Mouse (Mus musculus) embryonic facial prominence, embryonic 11.5 days (tissue): ENCODE measurements at regions not wholly inside any gene's neighbourhood (a gene's known extent, or its start where the extent isn't known, plus 50 kb on each side); places are given as distances from the start of the nearest gene placed in this dataset.
A peak's percentile ranks its signal among the peaks of the same experiment; 100 is the strongest.

Source experiments
- ATAC-seq: fragments of 200-750 bp; cut with Nextera tagmentation; replicated peaks from 2 replicates; pipeline ENCODE4 v1.8.0; 2017; ENCODE audit warnings: low read depth; ENCODE audit not compliant: insufficient number of reproducible peaks, low FRiP score, low TSS enrichment
- DNase-seq: peaks from one replicate; pipeline ENCODE4 v3.0.0-alpha.2; 2015; ENCODE audit warnings: low spot score
- H3K27ac ChIP-seq: fragments of 300-500 bp; sonication (generic); replicated peaks from 2 replicates; pipeline ENCODE4 v1.5.1; 2014; ENCODE audit warnings: mild to moderate bottlenecking, low read depth, low read length, control low read depth
- H3K27me3 ChIP-seq: fragments of 300-500 bp; sonication (generic); 2 replicates; pipeline ENCODE4 v1.6.1; 2014; ENCODE audit warnings: mild to moderate bottlenecking, low read length, moderate library complexity, mixed read lengths; ENCODE audit not compliant: control insufficient read depth, insufficient read depth
- H3K36me3 ChIP-seq: fragments of 300-500 bp; sonication (generic); replicated peaks from 2 replicates; pipeline ENCODE4 v1.6.1; 2014; ENCODE audit warnings: low read depth, mild to moderate bottlenecking, low read length, moderate library complexity, mixed read lengths; ENCODE audit not compliant: control insufficient read depth, insufficient read depth
- H3K4me1 ChIP-seq: fragments of 300-500 bp; sonication (generic); 2 replicates; pipeline ENCODE4 v1.6.1; 2014; ENCODE audit warnings: low read length, mixed read lengths; ENCODE audit not compliant: control insufficient read depth, insufficient read depth
- H3K4me2 ChIP-seq: fragments of 300-500 bp; sonication (generic); 2 replicates; pipeline ENCODE4 v1.6.1; 2014; ENCODE audit warnings: low read depth, mild to moderate bottlenecking, control low read depth, low read length, moderate library complexity
- H3K4me3 ChIP-seq: fragments of 300-500 bp; sonication (generic); 2 replicates; pipeline ENCODE4 v1.5.1; 2014; ENCODE audit warnings: low read depth, low read length, control low read depth
- H3K9ac ChIP-seq: fragments of 300-500 bp; sonication (generic); replicated peaks from 2 replicates; pipeline ENCODE4 v1.6.1; 2014; ENCODE audit warnings: mild to moderate bottlenecking, control low read depth, low read length
- H3K9me3 ChIP-seq: fragments of 300-500 bp; sonication (generic); replicated peaks from 2 replicates; pipeline ENCODE4 v1.6.1; 2016; ENCODE audit warnings: mild to moderate bottlenecking, low read length, inconsistent platforms, mixed read lengths; ENCODE audit not compliant: control insufficient read depth
- WGBS: fragments of 180-500 bp; shearing (Covaris S2); extraction: QIAGEN DNeasy Blood & Tissue Kit; methylation state at CpG from one replicate; pipeline ENCODE4 v1.1.7; 2014; 5-methylcytosine and 5-hydroxymethylcytosine counted together

DNA sequence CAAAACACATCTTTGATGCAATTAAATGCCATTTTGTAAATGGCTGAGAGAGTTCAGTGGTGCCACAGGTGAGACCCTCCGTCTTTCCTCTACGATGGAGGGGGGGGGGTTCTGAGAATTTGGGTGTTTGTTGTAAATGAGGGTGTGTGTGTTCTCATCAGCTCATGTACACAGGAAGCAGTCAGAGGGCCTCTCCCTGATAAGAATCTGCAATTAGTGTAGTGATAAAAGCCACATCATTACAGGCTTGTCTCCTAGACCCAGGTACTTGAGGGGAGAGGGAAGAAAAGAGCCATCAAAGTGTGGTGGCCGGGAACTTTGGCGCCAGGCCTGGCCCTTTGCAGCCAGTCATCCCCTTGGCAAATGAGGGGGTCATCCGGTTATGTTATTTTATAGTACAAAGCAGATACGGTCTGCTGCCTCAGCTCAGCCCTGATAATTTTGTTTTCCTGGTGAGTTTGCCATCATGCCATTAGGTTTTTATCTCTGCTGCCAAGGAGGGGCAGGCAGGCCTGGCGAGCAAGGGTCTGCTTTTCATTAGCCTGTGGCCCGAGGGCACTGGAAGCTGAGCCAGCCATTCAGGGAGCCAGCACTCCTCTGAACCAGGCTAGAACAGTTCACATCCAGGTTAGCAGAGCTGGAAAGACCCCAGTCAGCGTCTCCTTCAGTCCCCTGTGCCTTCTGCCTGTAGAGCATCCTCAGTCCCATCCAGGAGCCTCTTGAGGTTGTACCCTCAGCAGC, 59.7 kb downstream of the H2al1j start:
- Histone ChIP-seq H3K9me3 (no peaks in the 10 kb centered on the region), H3K9ac (no peak overlapping the region), H3K4me1 (no peaks in the 10 kb centered on the region), H3K36me3 (no peaks in the 10 kb centered on the region), H3K27me3 (no peaks in the 10 kb centered on the region; the same call in 1 of the 2 replicates), H3K4me2 (no peak overlapping the region), H3K27ac (no peak overlapping the region), H3K4me3 (no peak overlapping the region)
- DNase-seq = peak; percentile 68
- 40% methylated on average over 9 of the region's 9 CpGs for WGBS
- 0 out of 2 replicates have a peak, but pooled peaks have one; percentile 39 for ATAC-seq

DNA sequence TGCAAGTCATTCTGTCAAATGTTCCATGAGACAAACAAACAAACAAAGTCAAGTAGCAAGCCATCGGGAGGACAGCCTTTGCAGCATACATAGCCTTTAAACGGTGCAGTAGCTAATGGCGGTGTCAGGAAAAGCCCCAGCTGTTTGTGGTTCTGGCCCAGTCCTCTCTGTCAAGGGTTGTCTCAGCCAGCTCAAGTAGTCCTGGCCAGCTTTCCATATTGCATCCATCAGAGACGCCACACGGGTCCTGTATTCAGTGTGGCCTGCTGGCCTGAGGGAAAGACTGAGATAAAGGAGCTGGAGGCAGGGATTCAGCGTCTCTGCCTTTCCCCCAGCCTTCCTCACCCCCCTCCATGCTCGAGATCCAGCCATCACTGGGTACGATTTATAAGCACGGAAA, 61.2 kb downstream of the H2al1j start:
- no peak overlapping the region for H3K27ac ChIP-seq
- no peak overlapping the region for H3K9ac ChIP-seq
- no peaks in the 10 kb centered on the region for H3K4me1 ChIP-seq
- 65% methylated on average over 9 of the region's 9 CpGs for WGBS
- no peaks in the 10 kb centered on the region for H3K36me3 ChIP-seq
- no peak for DNase-seq
- H3K4me2 ChIP-seq = no peak overlapping the region
- ATAC-seq = no peak
- H3K4me3 ChIP-seq = no peak overlapping the region
- H3K27me3 ChIP-seq = no peaks in the 10 kb centered on the region; the same call in 1 of the 2 replicates
- H3K9me3 ChIP-seq = no peaks in the 10 kb centered on the region

DNA sequence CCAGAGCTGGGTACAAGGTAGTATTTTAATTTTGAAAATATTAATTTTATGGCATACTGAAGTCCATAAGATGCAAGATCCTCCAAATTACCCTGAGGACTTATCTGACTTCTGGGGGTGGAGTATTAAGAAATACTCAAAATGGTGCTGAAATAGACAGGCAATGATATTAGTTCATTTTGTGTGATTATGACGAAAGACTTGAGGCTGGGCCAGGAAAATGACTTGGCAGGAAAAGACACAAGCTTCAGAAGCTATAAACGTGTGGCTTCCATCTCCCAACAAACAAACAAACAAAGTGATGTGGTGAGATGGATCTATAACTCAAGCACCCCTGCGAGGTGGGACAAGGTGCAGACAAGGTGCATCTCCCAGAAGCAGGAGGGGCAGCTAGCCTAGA, 72.8 kb downstream of the H2al1j start:
- Histone ChIP-seq H3K4me1 (no peaks in the 10 kb centered on the region), H3K9ac (no peak overlapping the region), H3K27me3 (no peaks in the 10 kb centered on the region), H3K36me3 (no peaks in the 10 kb centered on the region), H3K27ac (no peak overlapping the region), H3K4me3 (no peak overlapping the region), H3K4me2 (no peak overlapping the region), H3K9me3 (no peaks in the 10 kb centered on the region)
- WGBS = 86% methylated on average over 3 of the region's 3 CpGs
- ATAC-seq = no peak
- DNase-seq = no peak

DNA sequence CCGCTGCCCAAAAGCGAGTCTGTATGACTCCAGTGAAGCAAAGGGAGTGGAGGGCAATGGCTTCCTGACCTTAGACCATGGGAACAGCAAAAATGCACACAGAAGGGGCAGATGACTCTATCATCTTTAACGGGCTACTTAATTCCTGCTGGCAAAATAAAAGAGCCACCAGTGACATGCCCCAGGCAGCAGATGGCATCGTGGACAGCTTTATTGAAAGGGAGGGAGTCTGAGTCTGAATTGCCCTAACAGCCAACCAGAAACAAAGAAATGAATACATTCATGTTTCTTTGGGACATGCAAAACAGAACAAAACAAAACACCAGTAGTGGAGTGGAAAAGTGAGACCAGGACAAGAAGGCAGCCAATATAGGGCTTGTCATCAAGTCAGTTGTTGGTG, 76.7 kb downstream of the H2al1j start:
- H3K36me3 ChIP-seq = no peaks in the 10 kb centered on the region
- WGBS = 69% methylated on average over 4 of the region's 4 CpGs
- H3K27ac ChIP-seq = no peak overlapping the region
- no peak overlapping the region for H3K4me3 ChIP-seq
- H3K4me1 ChIP-seq = no peaks in the 10 kb centered on the region
- no peaks in the 10 kb centered on the region for H3K27me3 ChIP-seq
- no peak overlapping the region for H3K9ac ChIP-seq
- no peaks in the 10 kb centered on the region for H3K9me3 ChIP-seq
- no peak overlapping the region for H3K4me2 ChIP-seq
- ATAC-seq (no peak), DNase-seq (no peak)

DNA sequence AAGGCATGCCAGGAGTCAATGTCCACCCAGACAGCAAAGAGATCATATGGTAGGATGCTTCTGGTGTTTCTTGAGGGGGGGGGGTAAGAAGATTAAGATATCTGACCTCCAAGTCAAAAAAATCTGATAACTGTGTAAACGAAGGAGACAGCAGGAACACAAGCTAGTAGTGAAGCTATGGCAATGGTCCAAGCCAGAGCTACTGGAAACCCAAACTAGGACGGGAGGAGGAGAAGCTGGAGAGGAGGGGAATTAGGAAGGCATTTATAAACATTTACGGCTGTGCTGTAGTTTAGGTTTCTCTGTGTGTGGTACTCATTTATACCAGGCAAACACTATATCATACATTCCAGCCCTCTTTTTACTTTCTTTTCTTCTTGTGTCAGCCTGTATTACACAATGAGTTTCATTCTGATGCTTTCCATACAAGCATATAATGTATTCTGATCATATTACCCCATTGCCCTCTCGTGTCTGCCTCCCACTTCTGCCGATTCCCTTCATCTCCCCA, 84.7 kb downstream of the H2al1j start:
- Histone ChIP-seq H3K4me1 (no peaks in the 10 kb centered on the region), H3K27ac (no peak overlapping the region), H3K4me2 (no peak overlapping the region), H3K9ac (no peak overlapping the region), H3K4me3 (no peak overlapping the region), H3K36me3 (no peaks in the 10 kb centered on the region), H3K9me3 (no peaks in the 10 kb centered on the region), H3K27me3 (no peaks in the 10 kb centered on the region)
- no peak for ATAC-seq
- DNase-seq = no peak
- WGBS = 72% methylated on average over 5 of the region's 5 CpGs

DNA sequence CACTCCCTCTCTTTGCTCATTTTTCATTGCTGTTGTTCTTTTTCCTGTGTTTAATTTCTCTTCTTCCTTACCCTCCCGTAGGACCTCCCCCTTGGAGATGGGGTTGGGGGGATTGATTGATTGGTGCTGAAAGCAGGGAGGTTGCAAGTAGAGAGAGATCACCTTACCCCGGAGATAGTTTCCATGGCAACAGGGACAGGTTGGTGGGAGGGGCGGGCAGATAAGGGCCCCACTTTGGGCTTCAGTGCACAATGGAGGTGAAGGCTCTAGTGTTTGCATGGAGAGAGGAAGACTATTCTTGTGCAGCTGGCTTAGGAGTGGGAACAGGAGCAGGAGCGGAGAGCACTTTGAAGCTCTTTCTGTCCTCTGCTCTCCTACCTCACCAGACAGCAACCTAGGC, 88.0 kb downstream of the H2al1j start:
- H3K36me3 ChIP-seq = no peaks in the 10 kb centered on the region
- 28% methylated on average over 4 of the region's 4 CpGs for WGBS
- ATAC-seq (no peak), DNase-seq (no peak)
- no peak overlapping the region for H3K27ac ChIP-seq
- no peak overlapping the region for H3K4me2 ChIP-seq
- no peak overlapping the region for H3K9ac ChIP-seq
- no peaks in the 10 kb centered on the region for H3K9me3 ChIP-seq
- no peaks in the 10 kb centered on the region for H3K4me1 ChIP-seq
- H3K27me3 ChIP-seq = no peaks in the 10 kb centered on the region
- H3K4me3 ChIP-seq = no peak overlapping the region

DNA sequence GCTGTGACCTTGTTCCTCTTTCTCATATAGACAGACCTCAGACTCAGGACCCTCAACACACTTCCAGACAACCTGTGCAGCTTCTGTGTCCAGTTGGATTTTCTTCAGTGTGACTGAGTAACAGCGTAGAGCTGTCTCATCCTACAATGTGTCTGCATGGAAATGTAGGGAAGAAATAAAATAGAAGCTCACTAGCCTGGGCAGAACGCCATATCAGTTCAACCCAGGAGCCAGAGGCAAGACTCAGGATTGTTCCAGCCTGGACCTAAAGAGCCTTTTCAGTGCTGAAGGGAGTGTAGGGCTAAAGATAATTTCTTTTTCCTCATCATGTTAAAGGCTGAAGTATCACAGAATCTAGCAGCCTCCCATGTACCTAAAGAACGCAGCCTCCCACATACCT, 88.9 kb downstream of the H2al1j start:
- H3K27me3 ChIP-seq = no peaks in the 10 kb centered on the region
- DNase-seq (no peak), ATAC-seq (no peak)
- no peak overlapping the region for H3K4me3 ChIP-seq
- no peak overlapping the region for H3K4me2 ChIP-seq
- H3K4me1 ChIP-seq = no peaks in the 10 kb centered on the region
- H3K9ac ChIP-seq = no peak overlapping the region
- no peaks in the 10 kb centered on the region for H3K36me3 ChIP-seq
- WGBS = 95% methylated on average over 3 of the region's 3 CpGs
- H3K9me3 ChIP-seq = no peaks in the 10 kb centered on the region
- no peak overlapping the region for H3K27ac ChIP-seq

DNA sequence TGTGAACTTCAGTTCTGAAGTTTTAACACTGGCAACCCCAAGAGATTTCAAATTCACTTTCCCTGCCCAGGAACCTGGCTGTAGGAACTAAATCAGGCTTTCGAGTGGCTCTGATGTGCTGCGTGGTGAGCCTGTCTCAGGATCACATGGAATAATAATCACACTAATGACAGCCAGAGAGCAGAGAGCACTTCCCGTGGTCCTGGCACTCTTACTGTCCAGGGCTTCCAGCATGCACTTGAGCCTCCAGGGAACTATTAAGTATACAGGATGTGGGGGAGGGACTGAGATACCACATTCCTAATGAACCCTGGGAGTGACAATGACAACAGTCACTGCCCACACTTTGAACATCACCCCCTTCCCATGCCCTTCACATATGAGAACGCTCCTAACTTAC, 90.2 kb downstream of the H2al1j start:
- Histone ChIP-seq H3K4me1 (no peaks in the 10 kb centered on the region), H3K9ac (no peak overlapping the region), H3K27ac (no peak overlapping the region), H3K4me3 (no peak overlapping the region), H3K27me3 (no peaks in the 10 kb centered on the region), H3K9me3 (no peaks in the 10 kb centered on the region), H3K36me3 (no peaks in the 10 kb centered on the region), H3K4me2 (no peak overlapping the region)
- WGBS = 56% methylated on average over 4 of the region's 4 CpGs
- DNase-seq (no peak), ATAC-seq (no peak)
